Comparison of ENCODE assay signal across 22 mouse cellular contexts in genomic region chr6:134206251-134206650, GRCm38 (mm10).
DNase-seq lines count a peak whose midpoint lies in the region; TF ChIP-seq lines count a peak whose summit lies in the region.
"Had no signal": no experiment of that assay in that cellular context is flagged by ENCODE, and none has a peak within 500 bp of the region (broad histone marks: within the 10 kb centered on the region; RNA-seq: fewer than 3 reads in every experiment).

No protein-coding gene starts in this region.

- 90% methylated on average over 5 of the region's 5 CpGs for WGBS in heart, embryonic 10.5 days

- H3K4me3 ChIP-seq in heart, embryonic 10.5 days: no peak overlapping the region
- H3K4me3 ChIP-seq in embryonic fibroblast, embryonic 13.5 days (ENCODE audit: insufficient read depth, low read length): no peak overlapping the region
- H3K4me3 ChIP-seq: embryonic facial prominence, embryonic 12.5 days; embryonic facial prominence, embryonic 15.5 days; erythroblast, embryonic 14.5 days; heart, embryonic 12.5 days; heart, embryonic 15.5 days had no signal

- H3K27me3 ChIP-seq in heart, embryonic 10.5 days (ENCODE audit: insufficient read depth, poor library complexity, severe bottlenecking): no peaks in the 10 kb centered on the region
- H3K27me3 ChIP-seq: embryonic facial prominence, embryonic 12.5 days; embryonic facial prominence, embryonic 15.5 days; heart, embryonic 12.5 days; heart, embryonic 15.5 days had no signal

- no peak for TF ChIP-seq POLR2A in embryonic fibroblast, embryonic 13.5 days (IDR thresholded peaks at IDR 0.05; ENCODE audit: low read depth, low read length)

- peak; percentile 28 for DNase-seq in adrenal gland, postnatal 14 days
- no peak for DNase-seq in adrenal gland, adult 18-20 months (ENCODE audit: low spot score in 2 of 2)
- DNase-seq in heart, embryonic 10.5 days (ENCODE audit: low spot score): no peak
- no peak for DNase-seq in heart, adult 18-20 months
- DNase-seq in Muller cell, postnatal 12 days (ENCODE audit: inconsistent ontology term): peak; percentile 64
- no peak for DNase-seq in left cerebral cortex, postnatal 14 days (ENCODE audit: low spot score in 2 of 2)
- DNase-seq: cerebellum, adult 11 months; cerebellum, adult 2 months; cerebellum, adult 9-11 months; cerebellum, postnatal 25 days; gastrocnemius, postnatal 10 days; gastrocnemius, postnatal 36 days; heart, postnatal 10 days; heart, postnatal 4 days; kidney, adult 18-20 months; kidney, adult 9 months had no signal

- H3K4me1 ChIP-seq in heart, embryonic 10.5 days: peaks cover 57% of the 10 kb centered on the region
- peaks cover 24% of the 10 kb centered on the region for H3K4me1 ChIP-seq in embryonic fibroblast, embryonic 13.5 days (ENCODE audit: control insufficient read depth, insufficient read depth, low read length)

- no peaks in the 10 kb centered on the region for H3K9me3 ChIP-seq in heart, embryonic 10.5 days
- H3K9me3 ChIP-seq: embryonic facial prominence, embryonic 12.5 days; embryonic facial prominence, embryonic 15.5 days; heart, embryonic 12.5 days; heart, embryonic 15.5 days had no signal

- no peak for TF ChIP-seq CTCF in embryonic fibroblast, embryonic 13.5 days (IDR thresholded peaks at IDR 0.05; ENCODE audit: borderline replicate concordance, insufficient read depth, low read length)

- 0 out of 2 replicates have a peak overlapping the region, but pooled peaks have one; percentile 4 for H3K27ac ChIP-seq in heart, embryonic 10.5 days
- peak overlapping the region; percentile 76 for H3K27ac ChIP-seq in embryonic fibroblast, embryonic 13.5 days (ENCODE audit: insufficient read depth, low read length)
- H3K27ac ChIP-seq: embryonic facial prominence, embryonic 12.5 days; embryonic facial prominence, embryonic 15.5 days; heart, embryonic 15.5 days had no signal

- intact Hi-C loops in left cerebral cortex, postnatal 14 days (cut with DNase I): no loop called here

- 0 out of 2 replicates have a peak, but pooled peaks cover 5% of the 10 kb centered on the region for H3K36me3 ChIP-seq in heart, embryonic 10.5 days
- H3K36me3 ChIP-seq: embryonic facial prominence, embryonic 12.5 days; embryonic facial prominence, embryonic 15.5 days; heart, embryonic 12.5 days had no signal

Comparison
In these comparisons a context has a peak if more than half of its experiments do, and no peak if none do; other contexts are left out.
1. DNase-seq: peak in adrenal gland, postnatal 14 days (single experiment) and Muller cell, postnatal 12 days (single experiment); none in adrenal gland, adult 18-20 months (0 of 2), heart, embryonic 10.5 days (single experiment), heart, adult 18-20 months (0 of 2) and left cerebral cortex, postnatal 14 days (0 of 2).